Mouse (Mus musculus): ENCODE measurements around the gene Ctsd.

DNA sequence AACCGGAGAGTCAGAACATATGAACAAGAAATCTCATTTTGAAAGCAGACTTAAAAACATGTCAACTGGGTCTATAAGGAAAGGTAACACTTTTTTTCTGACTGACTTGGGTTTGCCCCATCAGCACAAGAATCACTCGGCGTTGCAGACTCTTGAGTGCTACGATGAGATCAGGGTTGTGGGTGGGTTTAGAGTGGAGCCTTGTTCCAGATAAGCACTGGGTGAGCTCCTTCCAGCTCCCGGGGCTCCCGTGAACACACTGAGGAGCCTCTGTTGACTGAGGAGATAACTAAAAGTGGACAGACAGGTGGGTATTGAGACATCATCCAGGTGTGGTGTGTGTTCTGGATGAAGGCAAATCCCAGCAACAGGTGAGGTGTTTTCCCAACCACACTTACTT lies 25.4 kb upstream of the Ctsd start:
- TF ChIP-seq CTCF (IDR thresholded peaks at IDR 0.05; ENCODE audit: control insufficient read depth, insufficient read depth, insufficient replicate concordance, low read depth, low read length) (no peak), POLR2A (IDR thresholded peaks at IDR 0.05; ENCODE audit: control insufficient read depth, low read depth, low read length) (no peak)

Measured in testis, adult 2 months (tissue).